Mouse (Mus musculus) layer of hippocampus, adult 9-10 months (tissue): ENCODE data around the gene Gm7358.
"Not testable (repeated sequence)": the region's sequence is repeated elsewhere in the genome, so short reads cannot be mapped to it uniquely, and the experiment has no call there.

Source experiments
- DNase-seq: peaks from one replicate; pipeline ENCODE4 v3.0.0; 2022; ENCODE audit warnings: low spot score

The Gm7358 gene

GRCm38 (mm10) chr17:14059431-14059830 is at the start of gene Gm7358:
Gene Gm7358, minus strand, starts transcription at chr17:14059531.
- not testable (repeated sequence) for DNase-seq

- DNase-seq: not testable (repeated sequence)
These were observed 43.7 kb upstream of the Gm7358 start for GRCm38 (mm10) chr17:14103018-14103417.

- peak; percentile 22 for DNase-seq
These were observed 42.2 kb upstream of the Gm7358 start for GRCm38 (mm10) chr17:14101446-14101980.

- not testable (repeated sequence) for DNase-seq
These were observed 40.6 kb upstream of the Gm7358 start for GRCm38 (mm10) chr17:14099886-14100285.

GRCm38 (mm10) chr17:14094165-14094564 is 34.8 kb upstream of the Gm7358 start:
- DNase-seq: not testable (repeated sequence)

- not testable (repeated sequence) for DNase-seq
These were observed 27.3 kb upstream of the Gm7358 start for GRCm38 (mm10) chr17:14086629-14087028.

- not testable (repeated sequence) for DNase-seq
These were observed 17.5 kb downstream of the Gm7358 start for GRCm38 (mm10) chr17:14041880-14042279.

- DNase-seq: not testable (repeated sequence)
These were observed 22.3 kb downstream of the Gm7358 start for GRCm38 (mm10) chr17:14037012-14037411.

- DNase-seq: not testable (repeated sequence)
These were observed 23.2 kb downstream of the Gm7358 start for GRCm38 (mm10) chr17:14036113-14036512.
